Mouse (Mus musculus): ENCODE results near the gene Fnbp1. TPM values are rescaled to one million over a fixed set of nuclear protein-coding genes. Genes with fewer than 3 reads are reported as not detected.
A peak's percentile ranks its signal among the peaks of the same experiment; 100 is the strongest.

The Fnbp1 gene
- polyA plus RNA-seq, 1 experiment: 126 TPM

DNA sequence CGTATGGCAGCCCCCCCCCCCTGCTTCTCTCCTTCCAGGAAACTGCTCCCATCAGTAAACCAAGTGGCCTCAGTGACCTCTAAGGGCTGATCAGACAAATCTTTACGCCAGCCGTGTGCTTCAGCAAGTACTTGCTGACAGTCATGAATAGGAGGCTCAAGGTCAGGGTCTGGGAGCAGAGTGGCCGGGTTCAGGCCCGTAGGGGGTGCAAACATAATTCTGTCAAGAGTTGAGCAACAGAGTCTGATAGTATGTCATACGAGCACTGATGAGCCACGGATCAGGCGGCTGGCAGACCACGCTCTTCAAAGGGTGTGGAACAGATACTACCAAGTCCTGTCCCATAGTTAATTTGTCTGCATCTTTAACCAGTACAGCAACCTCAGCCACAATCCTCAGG is 151.6 kb downstream of the Fnbp1 start:
- H3K27ac ChIP-seq (ENCODE audit: insufficient read depth, low read length): no peak overlapping the region
- H3K4me3 ChIP-seq (ENCODE audit: insufficient read depth, low read length): no peak overlapping the region
- TF ChIP-seq POLR2A (IDR thresholded peaks at IDR 0.05; ENCODE audit: extremely low read depth, insufficient read depth, low read length) (no peak), CTCF (IDR thresholded peaks at IDR 0.05; ENCODE audit: extremely low read depth, insufficient read depth, low read length) (no peak)
- H3K4me1 ChIP-seq (ENCODE audit: control insufficient read depth, insufficient read depth, low read length): no peaks in the 10 kb centered on the region

- H3K27ac ChIP-seq (ENCODE audit: insufficient read depth, low read length): no peak overlapping the region
- no peak overlapping the region for H3K4me3 ChIP-seq (ENCODE audit: insufficient read depth, low read length)
- H3K4me1 ChIP-seq (ENCODE audit: control insufficient read depth, insufficient read depth, low read length): peaks cover 2% of the 10 kb centered on the region; the same call in 1 of the 2 replicates
- TF ChIP-seq POLR2A (IDR thresholded peaks at IDR 0.05; ENCODE audit: extremely low read depth, insufficient read depth, low read length) (no peak), CTCF (IDR thresholded peaks at IDR 0.05; ENCODE audit: extremely low read depth, insufficient read depth, low read length) (no peak)
Observed at GRCm38 (mm10) chr2:30985111-30986020, 156.4 kb downstream of the Fnbp1 start.

GRCm38 (mm10) chr2:30983024-30983423 is 158.8 kb downstream of the Fnbp1 start:
- Histone ChIP-seq H3K4me3 (ENCODE audit: insufficient read depth, low read length) (peak overlapping the region; percentile 69), H3K4me1 (ENCODE audit: control insufficient read depth, insufficient read depth, low read length) (peaks cover 2% of the 10 kb centered on the region; the same call in 1 of the 2 replicates), H3K27ac (ENCODE audit: insufficient read depth, low read length) (no peak overlapping the region)
- no peak for TF ChIP-seq POLR2A (IDR thresholded peaks at IDR 0.05; ENCODE audit: extremely low read depth, insufficient read depth, low read length)
- no peak for TF ChIP-seq CTCF (IDR thresholded peaks at IDR 0.05; ENCODE audit: extremely low read depth, insufficient read depth, low read length)

GRCm38 (mm10) chr2:30981790-30982513 is 159.9 kb downstream of the Fnbp1 start, which contains the start of the genes BC005624 and Usp20:
Gene BC005624, minus strand, starts transcription at chr2:30982201.
Gene Usp20, plus strand, starts transcription at chr2:30982279.
- TF ChIP-seq CTCF (IDR thresholded peaks at IDR 0.05; ENCODE audit: extremely low read depth, insufficient read depth, low read length) (no peak), POLR2A (IDR thresholded peaks at IDR 0.05; ENCODE audit: extremely low read depth, insufficient read depth, low read length) (peak; percentile 73)
- peak within 1 kb of the TSS; percentile 69 for H3K4me3 ChIP-seq (ENCODE audit: insufficient read depth, low read length)
- H3K27ac ChIP-seq (ENCODE audit: insufficient read depth, low read length): no peak within 1 kb of the TSS
- H3K4me1 ChIP-seq (ENCODE audit: control insufficient read depth, insufficient read depth, low read length): peaks cover 2% of the 10 kb centered on the region; the same call in 1 of the 2 replicates

Other genes starting within 250 kb of the Fnbp1 start
- 6.3 and 7.2 TPM in 2 replicates for gene Ptges, start 212.1 kb downstream of the Fnbp1 start, polyA plus RNA-seq (2012; rRNA removed)
- 35.9 and 39.1 TPM in 2 replicates for gene Tor1b, start 189.0 kb downstream of the Fnbp1 start, polyA plus RNA-seq (2012; rRNA removed)
- gene Tor1a, start 174.1 kb downstream of the Fnbp1 start, polyA plus RNA-seq (2012; rRNA removed): 52.5 and 56.5 TPM in 2 replicates
- 113 and 117 TPM in 2 replicates for gene BC005624, start 159.8 kb downstream of the Fnbp1 start, polyA plus RNA-seq (2012; rRNA removed)
- 50.6 and 53.1 TPM in 2 replicates for gene Usp20, start 159.7 kb downstream of the Fnbp1 start, polyA plus RNA-seq (2012; rRNA removed)
- 26.8 and 28.2 TPM in 2 replicates for gene Gpr107, start 10.3 kb upstream of the Fnbp1 start, polyA plus RNA-seq (2012; rRNA removed)
- gene Ncs1, start 103.8 kb upstream of the Fnbp1 start, polyA plus RNA-seq (2012; rRNA removed): 167 and 176 TPM in 2 replicates
- 1.5 TPM in 2 replicates for gene Hmcn2, start 172.4 kb upstream of the Fnbp1 start, polyA plus RNA-seq (2012; rRNA removed)

All from cortical plate, adult 2 months (tissue).